Mouse (Mus musculus): ENCODE measurements around the gene Cbfa2t3. TPM values are rescaled to one million over a fixed set of nuclear protein-coding genes. Genes with fewer than 3 reads are reported as not detected.

The Cbfa2t3 gene
- total RNA-seq, 2 experiments from 2014 or later = 7.8 to 79.6 TPM

- ATAC-seq (replicated peaks; ENCODE audit: low FRiP score, low TSS enrichment, poor library complexity, severe bottlenecking) = no peak
Measured at GRCm38 (mm10) chr8:122586171-122586570, 112.7 kb downstream of the Cbfa2t3 start.

GRCm38 (mm10) chr8:122585411-122585891 lies 113.5 kb downstream of the Cbfa2t3 start:
- ATAC-seq (replicated peaks; ENCODE audit: low FRiP score, low TSS enrichment, poor library complexity, severe bottlenecking) = no peak

GRCm38 (mm10) chr8:122584981-122585380 lies 113.9 kb downstream of the Cbfa2t3 start:
- ATAC-seq (replicated peaks; ENCODE audit: low FRiP score, low TSS enrichment, poor library complexity, severe bottlenecking) = no peak

- ATAC-seq (replicated peaks; ENCODE audit: low FRiP score, low TSS enrichment, poor library complexity, severe bottlenecking) = no peak
Measured at GRCm38 (mm10) chr8:122580926-122581325, 118.0 kb downstream of the Cbfa2t3 start.

GRCm38 (mm10) chr8:122579196-122579595 lies 119.7 kb downstream of the Cbfa2t3 start:
- no peak for ATAC-seq (replicated peaks; ENCODE audit: low FRiP score, low TSS enrichment, poor library complexity, severe bottlenecking)

- no peak for ATAC-seq (replicated peaks; ENCODE audit: low FRiP score, low TSS enrichment, poor library complexity, severe bottlenecking)
Measured at GRCm38 (mm10) chr8:122577116-122577515, 121.8 kb downstream of the Cbfa2t3 start.

GRCm38 (mm10) chr8:122576648-122577022 lies 122.3 kb downstream of the Cbfa2t3 start, which contains the start of gene Aprt:
TSS of gene Aprt (minus strand) at chr8:122576909.
- ATAC-seq (replicated peaks; ENCODE audit: low FRiP score, low TSS enrichment, poor library complexity, severe bottlenecking) = peak; percentile 92

GRCm38 (mm10) chr8:122575735-122576647 lies 122.9 kb downstream of the Cbfa2t3 start:
- ATAC-seq (replicated peaks; ENCODE audit: low FRiP score, low TSS enrichment, poor library complexity, severe bottlenecking) = no peak

GRCm38 (mm10) chr8:122575286-122575685 lies 123.6 kb downstream of the Cbfa2t3 start:
- no peak for ATAC-seq (replicated peaks; ENCODE audit: low FRiP score, low TSS enrichment, poor library complexity, severe bottlenecking)

Other genes starting within 250 kb of the Cbfa2t3 start
- 2.2 TPM in 1 of 2 replicates, not detected in the other for gene Snai3, start 238.4 kb downstream of the Cbfa2t3 start, total RNA-seq (2014; fragmentation: Nextera tagmentation)
- gene Snai3, start 238.4 kb downstream of the Cbfa2t3 start, total RNA-seq (2017) = not detected in 2 replicates
- gene Rnf166, start 223.0 kb downstream of the Cbfa2t3 start, total RNA-seq (2014; fragmentation: Nextera tagmentation) = 33.2 and 37.2 TPM in 2 replicates
- 23.7 and 40.2 TPM in 2 replicates for gene Rnf166, start 223.0 kb downstream of the Cbfa2t3 start, total RNA-seq (2017)
- 16.4 and 31.6 TPM in 2 replicates for gene Ctu2, start 223.0 kb downstream of the Cbfa2t3 start, total RNA-seq (2014; fragmentation: Nextera tagmentation)
- 14.8 and 15.7 TPM in 2 replicates for gene Ctu2, start 223.0 kb downstream of the Cbfa2t3 start, total RNA-seq (2017)
- gene Piezo1, start 147.8 kb downstream of the Cbfa2t3 start, total RNA-seq (2014; fragmentation: Nextera tagmentation) = 84.0 and 93.5 TPM in 2 replicates
- gene Piezo1, start 147.8 kb downstream of the Cbfa2t3 start, total RNA-seq (2017) = 31.1 and 31.5 TPM in 2 replicates
- 133 and 150 TPM in 2 replicates for gene Cdt1, start 131.1 kb downstream of the Cbfa2t3 start, total RNA-seq (2014; fragmentation: Nextera tagmentation)
- gene Cdt1, start 131.1 kb downstream of the Cbfa2t3 start, total RNA-seq (2017) = 34.5 and 70.6 TPM in 2 replicates
- 228 and 254 TPM in 2 replicates for gene Aprt, start 122.2 kb downstream of the Cbfa2t3 start, total RNA-seq (2014; fragmentation: Nextera tagmentation)
- 55.1 and 106 TPM in 2 replicates for gene Aprt, start 122.2 kb downstream of the Cbfa2t3 start, total RNA-seq (2017)
- 21.7 and 31.5 TPM in 2 replicates for gene Galns, start 87.6 kb downstream of the Cbfa2t3 start, total RNA-seq (2014; fragmentation: Nextera tagmentation)
- gene Galns, start 87.6 kb downstream of the Cbfa2t3 start, total RNA-seq (2017) = 3.8 and 8.2 TPM in 2 replicates
- 24.4 and 27.7 TPM in 2 replicates for gene Trappc2l, start 87.5 kb downstream of the Cbfa2t3 start, total RNA-seq (2014; fragmentation: Nextera tagmentation)
- gene Trappc2l, start 87.5 kb downstream of the Cbfa2t3 start, total RNA-seq (2017) = 10.2 and 19.6 TPM in 2 replicates
- gene Pabpn1l, start 76.4 kb downstream of the Cbfa2t3 start, total RNA-seq (2014; fragmentation: Nextera tagmentation) = not detected in 2 replicates
- not detected in 2 replicates for gene Pabpn1l, start 76.4 kb downstream of the Cbfa2t3 start, total RNA-seq (2017)
- gene Acsf3, start 76.4 kb upstream of the Cbfa2t3 start, total RNA-seq (2014; fragmentation: Nextera tagmentation) = 9.8 and 14.7 TPM in 2 replicates
- gene Acsf3, start 76.4 kb upstream of the Cbfa2t3 start, total RNA-seq (2017) = 5.8 and 9.5 TPM in 2 replicates
- gene Cdh15, start 148.9 kb upstream of the Cbfa2t3 start, total RNA-seq (2014; fragmentation: Nextera tagmentation) = not detected in 2 replicates
- gene Cdh15, start 148.9 kb upstream of the Cbfa2t3 start, total RNA-seq (2017) = not detected in 2 replicates